Mouse (Mus musculus): ENCODE results near the gene Gm12185.
"Not testable (repeated sequence)": the region's sequence is repeated elsewhere in the genome, so short reads cannot be mapped to it uniquely, and the experiment has no call there.

The Gm12185 gene

DNA sequence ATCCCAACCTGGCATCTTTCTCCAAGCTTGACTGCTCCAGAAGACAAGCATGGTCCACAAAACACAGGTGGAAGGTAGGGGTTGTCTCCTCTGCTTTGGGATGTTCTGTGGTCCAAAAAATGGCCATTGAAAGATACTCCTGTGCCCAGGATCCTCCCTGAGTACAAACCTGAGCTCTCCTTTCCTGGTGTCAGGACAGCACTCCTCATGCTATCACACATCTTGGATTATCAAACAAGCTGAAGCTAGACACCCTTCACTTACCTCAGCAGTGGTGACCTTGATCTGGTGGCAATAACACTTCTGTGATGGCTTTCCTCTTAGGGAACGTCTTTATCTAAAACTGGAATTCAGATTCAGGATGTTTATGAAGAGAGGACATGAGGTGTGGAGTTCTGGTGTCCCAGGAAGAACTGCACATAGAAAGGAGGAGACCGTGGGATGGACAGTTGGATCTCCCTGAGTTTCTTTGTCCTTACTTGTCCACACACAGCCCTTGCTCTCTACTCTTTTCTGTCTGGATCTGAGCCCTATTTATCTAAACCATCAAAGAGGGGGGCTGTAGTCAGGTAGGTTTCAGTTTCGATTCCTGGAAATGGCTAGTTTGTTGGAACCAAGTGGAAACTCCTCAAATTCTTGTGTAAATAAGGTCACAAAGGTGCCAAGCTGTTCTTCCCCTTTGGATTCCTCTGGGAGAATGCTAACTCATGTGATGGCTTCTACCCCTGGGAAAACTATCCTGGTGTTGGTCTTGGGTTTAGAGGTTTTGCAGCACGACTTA, at the start of gene Gm12185:
Gm12185 (minus strand) TSS at position 487 of the 781 bp plus-strand sequence.
- DNase-seq: not testable (repeated sequence)

- not testable (repeated sequence) for DNase-seq
Observed at GRCm38 (mm10) chr11:49012074-49012473, 20.0 kb upstream of the Gm12185 start.

DNA sequence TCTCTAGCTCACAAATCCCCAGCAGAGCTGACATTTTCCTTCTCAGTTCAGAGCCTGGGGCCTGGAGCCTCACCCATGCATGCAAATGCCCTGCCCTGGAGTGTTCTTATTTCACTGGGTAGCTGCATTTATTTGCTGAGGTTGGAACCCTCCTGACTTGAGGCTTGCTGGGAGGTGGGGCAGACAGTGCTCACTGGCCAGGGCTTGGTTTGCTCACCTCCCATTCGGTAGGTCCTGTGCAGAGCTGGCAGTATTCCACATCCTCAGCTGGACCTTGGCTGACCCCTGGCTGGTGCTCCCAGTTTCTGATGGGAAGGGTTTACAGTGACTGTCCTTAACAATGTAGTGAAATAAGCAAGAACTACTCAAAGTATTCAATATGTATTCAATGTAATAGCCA, 14.8 kb upstream of the Gm12185 start:
- not testable (repeated sequence) for DNase-seq

GRCm38 (mm10) chr11:49006317-49006716, 14.3 kb upstream of the Gm12185 start:
- DNase-seq: not testable (repeated sequence)

DNA sequence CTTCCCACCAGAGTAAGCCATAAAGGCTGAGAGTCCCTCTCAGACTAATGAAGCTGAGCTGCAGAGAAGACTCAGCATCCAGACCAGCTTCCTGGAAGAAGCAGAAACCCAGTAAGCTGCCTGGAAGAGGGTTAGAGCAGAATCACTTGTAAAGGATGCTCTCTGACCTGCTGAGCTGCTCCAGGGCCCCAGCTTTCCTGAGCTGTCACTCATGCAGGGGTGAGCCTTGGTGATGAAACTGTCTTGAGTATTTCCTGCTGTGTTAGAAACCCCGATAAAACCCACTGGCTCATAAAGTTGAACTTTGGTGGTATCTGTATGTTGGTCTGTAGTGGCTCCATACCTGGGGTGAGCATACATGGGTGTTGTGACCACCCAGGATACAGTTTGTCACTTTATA, 8.4 kb upstream of the Gm12185 start:
- DNase-seq: not testable (repeated sequence)

DNA sequence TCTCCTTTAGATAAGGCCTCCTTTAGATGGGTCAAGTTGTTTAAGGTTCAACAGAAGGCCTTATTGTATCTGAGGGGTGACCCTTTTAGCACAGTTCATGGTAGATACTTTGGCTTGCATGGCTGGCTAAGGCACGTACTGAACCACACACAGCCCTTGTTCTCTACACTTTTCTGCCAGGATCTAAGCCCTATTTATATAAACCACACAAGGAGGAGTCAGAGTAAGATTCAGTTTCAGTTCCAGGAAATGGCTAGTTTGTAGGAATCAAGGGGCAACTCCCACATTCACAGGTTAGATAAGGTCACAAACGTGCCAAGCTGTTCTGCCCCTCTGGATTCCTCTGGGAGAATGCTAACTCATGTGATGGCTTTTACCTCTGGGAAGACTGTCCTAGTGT, 2.0 kb upstream of the Gm12185 start, which contains the start of gene Tgtp1:
Tgtp1 (minus strand) TSS at position 155 of the 400 bp plus-strand sequence.
- DNase-seq: not testable (repeated sequence)

DNA sequence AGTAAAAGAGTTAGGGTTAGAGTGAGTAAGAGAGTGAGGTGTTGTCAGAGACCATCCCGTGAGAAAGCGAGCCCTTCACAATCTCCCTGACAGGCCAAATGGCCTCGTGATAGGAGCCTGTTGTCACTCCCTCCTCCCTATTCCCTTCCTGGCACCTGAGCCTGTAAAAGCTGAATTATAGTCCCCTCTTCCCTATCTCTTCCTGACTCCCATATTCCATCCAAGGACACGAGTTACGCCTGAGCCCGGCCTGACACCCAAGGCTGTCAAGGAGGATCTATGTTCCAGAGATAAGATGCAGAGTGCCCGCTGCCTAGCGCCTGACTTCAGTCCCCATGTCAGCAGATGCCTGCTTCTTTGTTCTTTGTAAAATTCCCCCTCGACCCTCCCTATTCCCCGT, 1.3 kb upstream of the Gm12185 start:
- not testable (repeated sequence) for DNase-seq

DNA sequence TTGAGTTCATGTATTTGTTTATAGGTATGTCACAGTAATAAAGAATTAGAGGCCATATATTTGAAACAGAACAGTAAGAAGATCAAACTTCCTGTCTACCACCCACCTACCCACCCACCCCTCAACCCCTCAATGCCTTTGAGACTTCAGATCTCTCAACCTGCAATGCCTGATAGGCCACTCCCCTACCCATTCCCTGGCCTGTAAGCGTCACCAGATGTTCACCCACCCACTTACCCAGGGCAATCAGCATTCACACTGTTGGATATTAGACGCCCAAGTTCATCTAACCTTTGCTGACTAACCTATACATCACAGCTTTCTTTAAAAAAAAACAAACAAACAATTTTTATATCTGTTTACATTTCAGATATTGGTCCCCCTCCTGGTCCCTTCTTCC, 2.0 kb downstream of the Gm12185 start:
- not testable (repeated sequence) for DNase-seq

DNA sequence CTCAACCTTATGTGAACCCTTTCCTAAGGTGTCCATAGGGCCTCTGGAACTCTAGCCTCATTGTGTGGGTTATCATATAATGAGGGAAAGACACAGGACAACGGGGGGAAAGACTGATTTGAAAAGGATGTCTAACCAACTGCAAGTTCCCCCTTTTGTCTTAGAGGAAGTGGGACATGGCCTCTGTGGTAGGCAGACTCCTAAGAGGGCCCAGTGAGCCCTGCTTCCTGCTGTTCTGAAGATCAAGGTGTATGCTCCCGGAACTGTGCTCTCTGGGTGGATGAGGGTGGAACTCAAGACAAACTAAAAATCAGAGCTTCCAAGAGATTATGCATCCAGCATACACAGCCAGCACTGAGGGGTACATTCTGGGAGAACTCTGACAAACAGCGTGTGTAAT, 3.8 kb downstream of the Gm12185 start:
- not testable (repeated sequence) for DNase-seq

DNA sequence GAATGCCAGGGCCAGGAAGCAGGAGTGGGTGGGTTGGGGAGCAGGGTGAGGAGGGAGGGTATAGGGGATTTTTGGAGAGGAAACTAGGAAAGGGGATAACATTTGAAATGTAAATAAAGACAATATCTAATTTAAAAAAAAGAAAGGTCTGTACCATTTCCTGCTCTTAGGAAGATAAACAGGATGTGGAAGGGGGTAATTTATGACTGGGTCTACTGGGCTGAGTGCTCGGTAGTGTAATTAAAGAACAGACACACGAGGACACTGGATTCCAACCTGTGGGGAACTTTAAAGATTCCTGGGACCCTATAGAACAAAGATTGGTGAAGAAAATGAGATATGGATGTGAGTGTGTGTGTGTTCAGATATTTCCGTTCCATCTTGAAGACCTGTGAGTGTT, 9.2 kb downstream of the Gm12185 start:
- DNase-seq: not testable (repeated sequence)

DNA sequence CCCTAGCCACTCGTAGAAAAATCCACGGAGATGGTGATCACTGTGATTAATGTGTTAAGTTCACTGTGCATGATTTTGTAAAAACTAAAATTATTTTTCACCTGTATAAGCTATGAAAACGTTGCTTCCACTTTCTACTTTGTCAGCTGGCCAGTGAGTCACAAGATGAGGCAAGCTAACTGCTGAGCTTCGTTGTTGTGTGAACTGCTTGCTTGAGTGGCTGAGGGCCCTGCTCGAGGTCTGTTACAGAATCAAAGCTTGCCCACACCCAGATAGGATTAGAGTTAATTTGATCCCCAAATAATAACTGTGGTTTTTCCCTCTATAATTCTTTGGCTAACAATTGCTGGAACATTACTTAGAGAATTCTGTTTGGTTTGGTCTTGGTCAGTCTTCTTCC, 12.0 kb downstream of the Gm12185 start:
- DNase-seq: not testable (repeated sequence)

DNA sequence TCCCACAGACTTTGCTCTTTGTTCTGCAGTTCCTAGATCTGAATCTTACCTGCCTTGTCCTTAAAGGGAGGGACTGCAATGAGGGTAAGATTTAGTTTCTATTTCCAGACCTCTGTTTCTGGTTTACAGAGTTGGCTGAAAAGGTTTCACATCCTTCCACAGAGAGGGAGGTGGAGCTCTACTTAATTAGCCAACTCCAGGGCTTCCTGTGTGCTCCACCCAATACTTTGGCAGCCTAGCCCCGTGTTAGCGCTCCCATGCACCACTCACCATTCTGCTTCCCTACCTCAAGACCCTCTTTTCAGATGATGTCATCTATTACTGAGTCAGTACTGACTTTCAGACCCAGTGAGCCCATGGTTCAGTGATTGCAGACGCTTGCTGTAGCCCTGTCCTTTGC, 12.8 kb downstream of the Gm12185 start, which contains the start of gene 9930111J21Rik1:
9930111J21Rik1 (minus strand) TSS at position 148 of the 400 bp plus-strand sequence.
- not testable (repeated sequence) for DNase-seq

GRCm38 (mm10) chr11:48978240-48978939, 13.6 kb downstream of the Gm12185 start, which contains the start of gene Olfr56:
Olfr56 (plus strand) TSS chr11:48978889.
- not testable (repeated sequence) for DNase-seq

DNA sequence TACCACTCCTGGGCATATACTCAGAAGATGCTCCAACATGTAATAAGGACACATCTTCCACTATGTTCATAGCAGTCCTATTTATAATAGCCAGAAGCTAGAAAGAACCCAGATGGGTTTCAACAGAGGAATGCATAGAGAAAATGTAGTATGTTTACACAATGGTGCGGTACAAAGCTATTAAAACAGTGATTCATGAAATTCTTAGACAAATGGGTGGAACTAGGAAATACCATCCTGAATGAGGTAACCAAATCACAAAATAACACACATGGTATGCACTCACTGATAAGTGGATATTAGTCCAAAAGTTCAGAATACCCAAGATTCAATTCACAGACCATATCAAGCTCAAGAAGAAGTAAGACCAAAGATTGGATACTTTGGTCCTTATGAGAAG, 17.3 kb downstream of the Gm12185 start:
- not testable (repeated sequence) for DNase-seq

GRCm38 (mm10) chr11:48946090-48946489, 45.9 kb downstream of the Gm12185 start, which contains the start of gene Psme2b:
Psme2b (minus strand) TSS chr11:48946190.
- not testable (repeated sequence) for DNase-seq

DNA sequence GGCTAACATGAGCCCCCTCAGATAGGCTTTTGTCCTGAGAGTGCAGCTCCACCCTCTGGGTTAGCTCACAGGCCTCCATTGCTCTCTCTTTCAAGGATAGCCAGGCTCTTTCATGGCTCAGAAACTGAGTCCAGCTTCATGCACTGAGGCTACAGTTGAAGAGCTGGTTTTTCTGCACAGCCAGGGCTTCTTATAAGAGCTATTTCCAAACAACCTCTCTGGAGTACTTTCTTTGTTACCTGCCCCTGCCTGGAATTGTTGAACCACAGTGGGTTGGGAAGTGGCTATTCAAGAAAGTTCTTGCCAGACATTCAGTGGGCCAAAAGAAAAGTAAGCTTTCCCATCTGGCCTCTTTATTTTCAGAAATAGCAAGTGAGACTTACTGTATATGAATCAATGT, 52.7 kb downstream of the Gm12185 start:
- not testable (repeated sequence) for DNase-seq

- DNase-seq: not testable (repeated sequence)
Observed at GRCm38 (mm10) chr11:48935291-48935690, 56.7 kb downstream of the Gm12185 start.

- DNase-seq: not testable (repeated sequence)
Observed at GRCm38 (mm10) chr11:48933923-48934322, 58.1 kb downstream of the Gm12185 start.

GRCm38 (mm10) chr11:48933422-48933821, 58.6 kb downstream of the Gm12185 start:
- DNase-seq: not testable (repeated sequence)

- DNase-seq: not testable (repeated sequence)
Observed at GRCm38 (mm10) chr11:48928068-48928467, 64.0 kb downstream of the Gm12185 start.

DNA sequence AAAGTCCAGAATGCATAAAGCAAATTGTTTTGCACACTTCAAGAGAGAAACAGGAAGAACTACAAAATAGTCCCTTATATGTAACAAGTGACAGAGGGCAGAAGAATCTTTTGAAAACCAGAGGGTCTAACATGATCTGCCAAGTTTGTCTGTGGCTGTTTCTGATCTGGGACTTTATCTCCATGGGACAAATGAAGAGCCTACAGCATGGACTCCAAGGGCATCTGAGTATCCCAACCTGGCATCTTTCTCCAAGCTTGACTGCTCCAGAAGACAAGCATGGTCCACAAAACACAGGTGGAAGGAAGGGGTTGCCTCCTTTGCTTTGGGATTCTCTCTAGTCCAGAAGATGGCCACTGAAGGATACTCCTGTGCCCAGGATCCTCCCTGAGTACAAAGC, 65.6 kb downstream of the Gm12185 start:
- not testable (repeated sequence) for DNase-seq

GRCm38 (mm10) chr11:48923818-48924217, 68.2 kb downstream of the Gm12185 start:
- DNase-seq: not testable (repeated sequence)

- no peak for DNase-seq
Observed at GRCm38 (mm10) chr11:48918380-48918779, 73.6 kb downstream of the Gm12185 start.

All from retina, postnatal 1 day (tissue).